Mouse (Mus musculus) lung, adult 2 months (tissue): Measurements from ENCODE around the gene Baiap2l1.

Experiments used
- CTCF ChIP-seq: fragments of 200-500 bp; IDR thresholded peaks from 2 replicates; pipeline ENCODE4 v1.5.1; 2011; ENCODE audit warnings: mild to moderate bottlenecking, low read length, control low read depth; ENCODE audit not compliant: insufficient read depth
- POLR2A ChIP-seq: fragments of 200-500 bp; IDR thresholded peaks from 2 replicates; pipeline ENCODE4 v1.6.1; 2011; ENCODE audit warnings: low read depth, mild to moderate bottlenecking, control low read depth, low read length, borderline replicate concordance; ENCODE audit errors: extremely low read depth

DNA sequence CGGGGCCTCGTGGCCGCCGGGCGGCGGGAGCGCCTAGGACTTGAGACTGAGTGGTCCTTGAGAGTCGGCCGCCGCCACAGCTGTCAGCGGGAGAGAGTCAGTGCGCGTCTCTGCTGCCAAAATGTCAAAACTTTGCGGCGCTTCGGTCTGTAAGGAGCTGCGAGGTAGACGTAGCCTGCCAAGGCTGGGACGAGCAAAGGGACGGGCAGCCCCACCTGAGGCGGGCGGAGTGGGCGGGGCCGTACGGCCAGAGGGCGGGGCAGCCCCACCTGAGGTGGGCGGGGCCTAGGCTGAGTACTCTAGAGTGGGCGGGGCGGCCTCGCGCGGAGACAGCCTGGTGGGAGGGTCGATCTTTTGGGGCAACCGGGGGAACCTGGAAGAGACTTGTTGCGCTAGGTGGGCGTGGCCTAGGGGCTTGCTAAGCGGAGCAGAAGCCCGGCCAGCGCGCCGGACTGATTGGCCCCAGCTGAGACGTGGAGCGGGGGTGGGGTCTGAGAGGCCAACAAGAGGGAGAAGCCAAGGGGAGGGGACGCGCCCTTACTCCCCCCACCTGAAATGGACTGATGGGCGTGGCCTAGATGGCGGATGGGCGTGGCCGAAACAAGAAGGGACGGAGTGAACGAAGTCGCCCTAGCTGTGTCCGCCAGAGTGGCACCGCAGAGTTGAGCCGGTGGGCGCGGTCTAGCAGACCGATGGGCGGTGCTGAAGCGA lies at the start of gene Baiap2l1:
- TF ChIP-seq CTCF = no peak
- TF ChIP-seq POLR2A = peak; percentile 84; the same call in 1 of the 2 replicates
